Mouse (Mus musculus): ENCODE data around the gene Rxfp3. TPM values are rescaled to one million over a fixed set of nuclear protein-coding genes. Genes with fewer than 3 reads are reported as not detected.

Gene Rxfp3
- polyA plus RNA-seq (2017; shearing (Covaris generic)): not detected

DNA sequence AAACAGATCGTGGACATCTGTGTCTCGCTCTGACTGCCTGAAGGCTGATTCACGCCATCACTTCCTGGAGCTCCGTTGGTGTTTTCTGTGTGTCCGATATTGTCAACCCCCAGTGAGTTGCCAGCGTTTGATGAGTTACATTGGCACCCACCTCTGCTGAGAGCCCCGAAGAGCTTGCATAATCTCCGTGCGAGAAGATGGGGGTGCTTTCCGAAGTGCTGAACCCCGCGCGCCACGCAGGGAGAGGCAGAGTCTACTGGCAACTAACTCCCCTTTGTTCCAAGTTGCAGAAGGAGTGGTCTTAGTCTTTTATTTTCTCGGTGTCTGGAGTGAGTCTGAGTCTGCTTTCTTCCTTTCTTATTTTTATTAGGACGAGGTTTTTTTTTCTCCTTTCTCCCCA lies at the start of gene Rxfp3:
Rxfp3 (minus strand) TSS at position 281 of the 400 bp plus-strand sequence.

DNA sequence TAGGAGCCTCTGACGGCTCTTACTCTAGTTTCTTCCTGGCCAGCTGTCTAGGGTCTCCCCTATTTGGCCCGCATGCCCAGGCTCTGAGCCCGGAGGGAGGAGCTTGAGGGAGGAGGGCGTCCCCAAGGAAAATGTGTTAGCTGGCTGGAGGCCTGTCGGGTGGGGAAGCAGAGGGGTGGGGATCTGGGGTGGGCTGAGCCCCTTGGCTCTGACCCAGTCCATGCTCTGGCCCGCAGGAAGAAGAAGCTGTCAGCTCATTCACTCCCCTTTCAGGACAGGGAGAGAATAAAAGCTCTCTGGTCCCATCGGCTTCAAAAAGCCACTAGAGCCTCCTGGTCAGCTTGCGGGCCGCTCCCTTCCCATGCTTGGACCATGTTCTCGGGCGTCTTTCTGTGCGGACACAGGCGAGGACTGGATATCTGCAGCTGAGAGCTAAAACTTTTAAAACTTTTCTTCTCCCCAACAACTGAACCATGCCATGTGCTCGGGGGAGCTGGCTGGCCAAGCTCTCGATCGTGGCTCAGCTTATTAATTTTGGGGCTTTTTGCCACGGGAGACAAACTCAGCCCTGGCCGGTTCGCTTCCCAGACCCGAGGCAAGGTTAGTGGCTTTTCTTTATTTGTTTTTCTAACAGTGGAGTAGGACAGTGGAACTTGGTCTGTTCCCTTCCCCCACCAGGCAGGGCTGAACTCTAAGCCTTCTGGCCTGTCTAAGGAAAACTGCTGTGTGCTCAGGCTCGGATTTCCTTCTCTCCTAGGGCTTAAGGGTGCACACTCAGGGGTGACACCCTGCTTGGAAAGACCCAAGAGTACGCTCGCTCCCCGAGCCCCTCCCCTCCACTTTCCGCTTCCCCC lies 27.0 kb upstream of the Rxfp3 start, which contains the start of gene Adamts12:
Adamts12 (plus strand) TSS at position 233 of the 854 bp plus-strand sequence.

DNA sequence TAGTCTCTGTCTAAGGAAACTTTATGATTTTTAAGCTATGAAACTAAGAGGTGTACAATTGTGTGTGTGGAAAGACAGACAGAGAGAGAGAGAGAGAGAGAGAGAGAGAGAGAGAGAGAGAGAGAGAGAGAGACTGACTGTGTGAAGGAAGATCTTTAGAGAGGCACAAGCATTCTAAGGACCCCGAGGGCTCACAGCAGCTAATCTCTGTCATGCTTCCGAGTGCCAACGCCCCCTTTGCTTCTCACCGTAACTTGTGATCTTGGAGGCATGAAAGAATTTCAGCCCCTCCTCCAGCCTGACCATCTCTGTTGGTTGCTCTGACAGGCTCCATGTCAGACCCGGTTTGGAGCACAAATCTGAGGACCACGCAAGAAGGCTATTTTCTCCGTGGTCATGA lies 37.4 kb downstream of the Rxfp3 start, which contains the start of gene Slc45a2:
Slc45a2 (plus strand) TSS at position 301 of the 400 bp plus-strand sequence.

Other genes with a start within 250 kb of the Rxfp3 start
- 0.16 TPM for gene C1qtnf3, start 85.7 kb downstream of the Rxfp3 start, polyA plus RNA-seq (2017; shearing (Covaris generic))
- gene Amacr, start 56.2 kb downstream of the Rxfp3 start, polyA plus RNA-seq (2017; shearing (Covaris generic)): 3.4 TPM
- not detected for gene Slc45a2, start 37.3 kb downstream of the Rxfp3 start, polyA plus RNA-seq (2017; shearing (Covaris generic))
- gene Adamts12, start 26.8 kb upstream of the Rxfp3 start, polyA plus RNA-seq (2017; shearing (Covaris generic)): not detected

Data from naive thymus-derived CD4-positive, alpha-beta T cell, adult 5 months (primary cell).